14 mouse cellular contexts compared by ENCODE assay signal in the genomic region with DNA sequence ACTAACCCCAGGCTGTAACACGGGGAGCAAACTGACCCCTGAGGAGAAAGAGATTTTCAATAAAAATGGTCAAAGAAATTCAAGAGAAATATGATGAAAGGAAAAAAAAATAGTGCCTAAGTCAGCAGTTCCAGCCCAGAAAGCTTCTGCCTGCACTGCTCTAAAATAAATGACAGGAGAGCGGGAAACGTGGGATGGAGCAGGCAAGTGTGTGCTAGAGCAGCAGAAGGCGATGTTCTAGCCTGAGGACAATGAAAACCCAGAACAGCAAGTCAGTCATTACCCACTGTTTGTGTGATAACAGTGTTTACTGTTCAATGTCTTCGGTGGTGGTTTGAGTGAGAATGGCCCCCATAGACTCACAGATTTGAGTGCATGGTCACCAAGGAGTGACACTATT.
"Had no signal": no experiment of that assay in that cellular context is flagged by ENCODE, and none has a peak within 500 bp of the region (broad histone marks: within the 10 kb centered on the region; RNA-seq: fewer than 3 reads in every experiment).

No protein-coding gene starts in this region.

- H3K27ac ChIP-seq: midbrain, embryonic 10.5 days; midbrain, embryonic 12.5 days; neural tube, embryonic 12.5 days; stomach, embryonic 15.5 days; stomach, postnatal 0 days had no signal

- ATAC-seq: midbrain, embryonic 16.5 days had no signal

- H3K27me3 ChIP-seq: midbrain, embryonic 12.5 days; neural tube, embryonic 12.5 days; stomach, embryonic 15.5 days had no signal

- H3K4me1 ChIP-seq: midbrain, embryonic 10.5 days; midbrain, embryonic 12.5 days; neural tube, embryonic 12.5 days had no signal

- H3K4me2 ChIP-seq: lung, embryonic 14.5 days; midbrain, embryonic 12.5 days; neural tube, embryonic 12.5 days; stomach, embryonic 15.5 days had no signal

- H3K9ac ChIP-seq: lung, embryonic 14.5 days; midbrain, embryonic 12.5 days; neural tube, embryonic 12.5 days; stomach, embryonic 15.5 days had no signal

- H3K9me3 ChIP-seq: midbrain, embryonic 10.5 days; midbrain, embryonic 12.5 days; neural tube, embryonic 12.5 days; stomach, embryonic 15.5 days had no signal

- H3K4me3 ChIP-seq: midbrain, embryonic 10.5 days; midbrain, embryonic 12.5 days; neural tube, embryonic 12.5 days; stomach, embryonic 15.5 days had no signal

- DNase-seq: lung, adult 18-20 months; lung, embryonic 14.5 days; lung, postnatal 10 days; lung, postnatal 4 days; midbrain, embryonic 14.5 days; thymus, adult 2 months; thymus, postnatal 25 days; thymus, postnatal 4 days had no signal

- H3K36me3 ChIP-seq: midbrain, embryonic 10.5 days; midbrain, embryonic 12.5 days; neural tube, embryonic 12.5 days; stomach, embryonic 15.5 days had no signal
